Mouse (Mus musculus) right cerebral cortex, postnatal 36 days (tissue): ENCODE results near the gene Fermt2.
A peak's percentile ranks its signal among the peaks of the same experiment; 100 is the strongest.
"Not testable (repeated sequence)": the region's sequence is repeated elsewhere in the genome, so short reads cannot be mapped to it uniquely, and the experiment has no call there.

Source experiments
- DNase-seq, 2 experiments: peaks; one replicate each; pipeline ENCODE4 v3.0.0; 2022; ENCODE audit warnings: low spot score in 2 of 2, mixed read lengths in 1 of 2

The Fermt2 gene

DNA sequence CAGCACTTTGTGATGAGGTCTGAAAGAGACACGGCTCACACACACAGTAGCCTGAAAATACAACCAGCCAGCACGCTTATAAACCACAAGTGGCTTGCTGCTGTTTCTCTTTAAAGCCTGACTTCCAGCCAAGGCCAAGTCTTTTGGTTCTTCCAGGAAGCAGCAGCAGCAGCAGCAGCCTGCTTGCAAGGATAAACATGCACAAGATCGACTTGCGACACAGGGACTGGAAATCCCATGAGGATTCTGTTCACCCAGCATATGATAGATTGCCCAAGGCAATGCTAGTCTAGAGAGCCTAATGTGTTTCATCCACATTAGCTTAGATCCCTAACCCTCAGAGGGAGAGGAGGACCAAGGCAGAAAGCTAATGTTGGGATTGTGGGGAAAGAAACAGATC, 22.0 kb downstream of the Fermt2 start:
- no peak for DNase-seq

DNA sequence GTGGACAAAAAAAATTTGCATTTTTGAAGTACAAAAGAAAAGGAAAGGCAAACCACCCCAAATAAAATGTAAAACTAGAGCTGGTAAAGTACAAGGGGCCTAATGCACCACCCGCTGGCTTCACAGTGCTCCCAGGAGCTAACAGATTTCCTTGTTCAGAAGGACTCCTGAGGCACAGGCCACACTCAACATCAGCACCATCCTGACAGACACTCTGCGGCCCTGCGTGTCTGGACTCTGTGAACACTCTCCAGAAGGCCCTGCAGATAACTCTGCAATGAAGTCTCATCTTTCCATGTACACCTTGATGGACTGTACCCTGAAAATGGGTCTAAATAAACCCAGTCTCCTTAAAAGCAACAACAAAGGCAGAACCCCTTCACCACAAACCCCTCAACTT, 22.5 kb downstream of the Fermt2 start:
- DNase-seq = no peak

DNA sequence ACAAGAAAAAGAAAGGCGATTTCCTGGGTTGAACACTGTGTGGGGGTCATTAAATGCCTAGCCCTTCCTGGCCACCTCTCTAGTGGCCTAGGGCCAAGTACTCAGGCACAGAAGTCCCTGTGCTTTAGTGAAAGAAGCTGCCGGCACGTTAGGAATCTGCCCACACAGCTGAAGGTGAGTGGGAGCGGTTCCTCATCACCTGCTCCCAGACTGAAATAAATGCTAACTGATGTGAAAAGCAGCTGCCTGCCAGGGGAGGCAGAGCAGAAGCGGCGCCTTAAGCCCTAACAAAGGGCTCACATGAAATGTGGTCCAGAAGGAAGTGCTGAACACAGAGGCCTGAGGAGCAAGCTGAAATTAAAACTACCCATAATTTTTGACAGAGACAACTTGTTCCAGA, 22.9 kb downstream of the Fermt2 start:
- peak in 1 of 2 experiments; percentile 32 for DNase-seq

DNA sequence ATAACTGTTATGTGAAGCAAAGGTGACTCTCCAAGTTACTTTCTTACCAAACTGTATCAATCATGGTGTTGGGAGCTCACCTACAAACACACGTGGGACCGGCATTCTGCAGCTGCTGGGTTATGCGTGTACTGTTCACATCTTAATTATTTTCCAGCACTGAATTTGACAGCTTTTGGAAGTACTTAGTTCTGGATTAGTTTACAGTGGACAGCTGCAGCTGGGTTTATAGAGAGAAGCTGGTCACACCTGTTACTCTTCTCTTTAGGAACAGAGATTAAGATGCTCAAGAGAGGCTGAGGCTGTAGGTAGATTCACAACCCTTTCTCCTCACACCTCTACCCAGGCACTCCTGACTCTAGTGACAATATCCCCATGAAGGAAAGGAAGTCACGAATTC, 23.8 kb downstream of the Fermt2 start:
- DNase-seq = no peak

DNA sequence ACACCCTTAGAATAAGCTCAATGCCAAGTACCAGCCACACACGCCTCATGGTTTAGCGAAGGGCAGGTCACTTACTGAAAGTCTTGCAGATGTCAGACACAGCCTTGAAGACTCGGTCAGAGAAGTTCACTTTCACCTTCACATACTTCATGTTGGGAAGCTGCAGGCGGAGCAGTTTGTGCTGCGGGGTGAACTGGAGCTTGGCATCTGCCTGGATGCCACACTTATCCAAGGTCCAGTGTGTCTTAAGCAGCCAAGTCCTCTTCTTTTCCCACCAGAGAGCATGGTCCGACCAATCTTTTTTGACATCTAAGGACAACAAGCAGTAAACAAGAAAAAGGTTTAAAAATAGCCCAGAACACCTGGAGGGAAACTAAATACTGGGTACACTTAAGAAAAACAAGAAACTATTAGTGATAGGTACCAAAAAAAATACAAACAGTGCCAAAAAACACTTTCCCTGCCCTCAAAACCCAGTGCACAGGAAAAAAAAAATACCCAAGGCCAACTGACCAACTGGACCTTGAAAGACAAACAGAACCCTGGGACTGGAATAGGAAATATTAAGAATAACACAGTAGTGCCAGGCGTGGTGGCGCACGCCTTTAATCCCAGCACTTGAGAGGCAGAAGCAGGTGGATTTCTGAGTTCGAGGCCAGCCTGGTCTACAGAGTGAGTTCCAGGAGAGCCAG, 25.4 kb downstream of the Fermt2 start:
- DNase-seq = no peak

GRCm38 (mm10) chr14:45503934-45504333, 26.0 kb downstream of the Fermt2 start:
- no peak for DNase-seq

DNA sequence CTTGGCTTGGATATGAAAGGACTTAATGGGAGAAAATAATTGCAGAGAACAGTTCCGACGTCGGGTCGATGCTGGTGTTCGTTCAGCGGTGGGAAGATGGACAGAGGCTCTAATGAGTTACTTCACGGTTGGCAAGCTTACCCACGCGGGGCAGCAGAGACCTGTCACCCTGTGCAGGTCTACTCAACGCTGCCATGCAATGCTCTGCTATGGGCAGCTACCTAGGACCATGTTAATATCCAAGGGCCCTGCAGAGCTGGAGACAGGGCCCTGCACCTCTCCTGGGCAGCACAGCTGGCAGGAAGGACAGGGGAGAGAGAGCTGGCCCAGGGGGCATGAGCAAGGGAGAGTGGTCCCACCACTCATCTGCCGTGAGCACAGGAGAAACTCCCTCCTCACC, 29.9 kb downstream of the Fermt2 start:
- DNase-seq = no peak

- DNase-seq = no peak
Observed at GRCm38 (mm10) chr14:45497116-45497515, 32.8 kb downstream of the Fermt2 start.

- DNase-seq = not testable (repeated sequence)
Observed at GRCm38 (mm10) chr14:45495810-45496209, 34.1 kb downstream of the Fermt2 start.

DNA sequence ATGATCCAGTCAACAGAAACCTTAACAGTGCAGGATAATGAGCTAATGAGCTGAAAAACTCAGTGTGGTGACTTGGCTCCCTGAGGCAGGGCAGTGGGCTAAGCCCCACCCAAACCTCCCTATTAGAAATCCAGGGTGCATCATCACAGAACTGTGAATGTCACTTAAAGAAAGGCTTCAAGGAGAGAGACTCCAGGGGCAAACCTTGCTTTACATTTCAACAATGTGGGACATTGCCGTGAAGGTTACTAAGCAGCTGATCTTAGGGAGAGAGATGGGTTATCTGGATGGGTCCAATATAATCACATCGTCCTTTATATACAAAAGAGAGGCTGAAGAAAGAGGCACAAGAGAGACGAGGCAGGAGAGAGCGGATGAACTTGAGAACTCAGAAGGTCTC, 36.0 kb downstream of the Fermt2 start:
- DNase-seq = no peak

DNA sequence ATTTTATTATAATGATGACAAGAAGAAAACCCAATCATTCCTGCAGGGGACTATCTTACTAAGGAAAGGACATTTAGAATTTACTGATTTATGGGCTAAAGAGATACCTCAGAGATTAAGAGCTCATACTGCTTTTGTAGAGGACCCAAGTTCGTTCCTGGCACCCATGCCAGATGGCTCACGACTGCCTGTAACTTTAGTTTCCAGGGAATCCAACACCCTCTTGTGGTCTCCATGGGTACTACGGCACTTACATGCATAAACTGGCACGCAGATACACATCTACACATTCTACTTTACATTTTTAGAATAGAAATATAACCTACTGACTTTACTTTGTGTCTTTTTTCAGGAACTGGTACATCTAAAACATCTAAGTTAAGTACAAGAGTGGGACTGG, 37.2 kb downstream of the Fermt2 start:
- DNase-seq = no peak

DNA sequence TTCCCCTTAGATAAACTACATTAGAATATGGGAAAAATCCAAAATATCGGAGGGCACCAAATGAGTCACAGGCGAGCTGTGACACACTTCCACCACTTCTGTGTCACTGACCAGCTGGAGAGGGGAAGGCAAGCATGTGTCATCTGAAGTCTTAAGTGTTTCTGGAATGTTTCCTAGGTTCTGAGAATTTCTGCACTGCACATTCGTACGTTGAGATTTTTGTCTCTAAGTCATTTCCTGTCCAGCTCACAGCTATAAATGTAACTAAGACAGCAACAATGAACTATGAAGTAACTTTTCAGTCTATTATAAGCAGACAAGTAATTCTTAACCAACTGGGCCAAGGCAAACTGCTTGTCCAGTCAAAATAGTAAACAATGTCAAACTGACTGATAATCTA, 37.9 kb downstream of the Fermt2 start:
- DNase-seq = no peak

DNA sequence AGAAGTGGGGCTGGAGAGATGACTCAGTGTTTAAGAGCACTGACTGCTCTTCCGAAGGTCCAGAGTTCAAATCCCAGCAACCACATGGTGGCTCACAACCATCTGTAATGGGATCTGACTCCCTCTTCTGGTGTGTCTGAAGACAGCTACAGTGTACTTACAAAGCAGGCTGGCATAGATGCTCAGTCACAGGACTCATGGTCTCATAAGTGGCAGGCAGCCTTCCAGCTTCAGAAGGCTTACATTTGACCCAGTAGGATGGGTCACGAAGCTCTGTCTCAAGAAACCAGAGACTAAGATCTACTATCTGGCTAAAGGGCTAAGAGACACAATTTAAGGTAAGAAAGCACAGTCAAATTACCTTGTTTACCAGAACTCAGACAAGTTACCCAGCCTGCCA, 42.7 kb downstream of the Fermt2 start:
- DNase-seq = not testable (repeated sequence)

DNA sequence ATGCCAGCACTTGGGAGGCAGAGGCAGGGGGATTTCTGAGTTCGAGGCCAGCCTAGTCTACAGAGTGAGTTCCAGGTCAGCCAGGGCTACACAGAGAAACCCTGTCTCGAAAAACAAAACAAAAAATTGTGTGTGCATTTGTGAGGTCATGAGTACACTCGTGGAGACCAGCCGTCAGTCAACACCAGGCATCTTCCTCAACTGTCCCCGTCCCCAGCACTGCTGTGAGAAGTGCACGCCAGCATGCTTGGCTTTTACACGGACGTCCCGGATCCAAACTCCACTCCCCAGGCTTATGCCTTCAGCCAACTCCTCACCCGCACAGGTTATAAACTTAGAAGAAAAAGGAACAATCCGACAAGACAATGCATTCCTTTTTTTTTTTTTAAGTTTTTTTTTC, 46.6 kb downstream of the Fermt2 start:
- not testable (repeated sequence) for DNase-seq

DNA sequence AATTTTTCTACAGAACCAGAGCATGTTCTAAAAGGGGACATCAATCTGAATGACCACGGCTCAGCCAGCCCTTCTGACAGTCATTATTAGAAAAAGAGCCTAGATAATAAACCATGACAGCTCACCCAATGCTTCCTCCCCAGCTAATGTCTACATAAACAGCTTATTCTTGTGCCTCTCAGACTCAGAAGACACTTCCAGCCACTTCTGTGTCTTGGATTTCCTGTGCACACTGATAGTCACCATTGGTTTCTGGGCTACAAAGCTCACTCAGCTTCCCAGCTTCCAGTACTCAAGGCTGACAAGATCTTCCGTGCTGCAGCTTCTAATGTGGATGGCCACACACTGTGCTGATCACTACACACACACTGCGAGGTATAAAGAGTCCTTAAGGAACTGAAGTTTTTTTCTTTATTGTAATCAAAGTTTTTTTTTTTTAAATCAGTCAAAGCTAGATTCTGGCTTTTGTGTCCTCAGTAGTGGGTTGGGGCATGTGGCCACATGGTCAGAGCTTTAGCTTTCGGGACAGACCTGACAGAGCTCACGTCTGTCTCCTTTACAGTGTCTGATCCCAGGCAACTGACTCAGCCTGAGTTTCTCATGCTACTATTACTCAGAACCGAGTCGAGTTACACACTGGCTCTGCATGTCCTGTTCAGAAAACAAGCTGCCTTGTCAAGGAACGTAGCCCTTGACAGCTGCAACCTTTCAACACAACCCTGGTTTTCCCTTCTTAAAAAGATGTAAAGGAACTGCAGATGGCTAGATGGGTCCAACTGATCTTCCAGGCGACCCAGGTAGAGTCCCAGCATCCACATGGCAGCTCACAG, 50.7 kb downstream of the Fermt2 start:
- DNase-seq = no peak

DNA sequence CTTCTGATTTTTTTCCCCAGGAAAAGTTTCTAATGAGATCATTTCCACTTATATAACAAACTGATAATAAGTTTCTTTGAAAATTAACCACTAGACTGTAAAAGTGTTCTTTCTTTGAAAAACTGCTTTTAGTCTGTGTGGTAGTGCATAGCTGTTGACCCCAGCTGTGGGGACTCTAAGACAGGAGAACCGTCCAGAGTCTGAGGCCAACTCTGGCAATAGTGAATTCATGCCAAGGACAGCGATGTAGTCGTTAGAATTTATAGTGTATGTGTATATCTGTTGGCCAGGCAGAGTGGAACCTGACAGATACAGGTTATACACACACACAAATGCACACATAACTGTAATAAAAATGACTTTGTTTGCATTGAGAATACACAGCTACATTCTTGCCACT, 51.4 kb downstream of the Fermt2 start:
- no peak for DNase-seq

DNA sequence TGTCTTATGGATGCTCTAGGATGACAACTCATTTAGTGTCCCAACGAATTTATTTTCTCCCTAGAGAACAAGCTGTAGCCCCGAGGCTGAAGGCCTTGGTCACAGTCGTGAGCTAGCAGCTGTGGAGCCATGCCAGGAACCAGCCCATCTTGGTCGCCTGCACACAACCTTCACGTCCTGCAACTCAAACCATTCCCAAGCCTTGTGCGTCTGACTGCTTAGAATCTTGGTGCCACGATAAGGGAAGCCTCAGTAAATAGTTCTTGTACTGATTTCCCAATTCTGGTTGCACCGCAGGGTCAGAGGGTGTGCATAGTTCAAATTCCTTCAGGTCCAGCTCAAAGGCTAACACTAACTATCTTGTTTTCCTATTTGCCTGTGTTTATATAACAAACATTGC, 52.3 kb downstream of the Fermt2 start:
- DNase-seq = no peak

GRCm38 (mm10) chr14:45476990-45477389, 52.9 kb downstream of the Fermt2 start:
- DNase-seq = no peak

DNA sequence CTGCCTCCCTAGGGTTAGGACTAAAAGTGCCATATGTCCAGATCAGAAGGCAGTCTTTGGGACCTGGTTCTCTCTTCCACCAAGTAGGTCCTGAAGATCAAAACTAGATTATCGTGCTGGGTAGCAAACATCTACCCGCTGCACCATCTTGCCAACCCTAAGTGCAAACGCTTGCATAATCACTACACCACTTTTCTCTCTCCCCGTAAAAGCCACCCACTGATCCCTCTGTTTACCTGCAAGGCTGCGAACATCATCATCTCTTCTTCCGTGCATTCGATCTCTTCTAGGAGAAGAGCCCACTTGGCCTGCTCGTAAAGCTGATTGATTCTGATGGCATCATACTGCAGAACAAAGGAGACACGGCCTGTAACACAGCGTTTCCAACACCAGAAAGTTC, 57.4 kb downstream of the Fermt2 start:
- DNase-seq = no peak

- no peak for DNase-seq
Observed at GRCm38 (mm10) chr14:45469446-45469845, 60.5 kb downstream of the Fermt2 start.

DNA sequence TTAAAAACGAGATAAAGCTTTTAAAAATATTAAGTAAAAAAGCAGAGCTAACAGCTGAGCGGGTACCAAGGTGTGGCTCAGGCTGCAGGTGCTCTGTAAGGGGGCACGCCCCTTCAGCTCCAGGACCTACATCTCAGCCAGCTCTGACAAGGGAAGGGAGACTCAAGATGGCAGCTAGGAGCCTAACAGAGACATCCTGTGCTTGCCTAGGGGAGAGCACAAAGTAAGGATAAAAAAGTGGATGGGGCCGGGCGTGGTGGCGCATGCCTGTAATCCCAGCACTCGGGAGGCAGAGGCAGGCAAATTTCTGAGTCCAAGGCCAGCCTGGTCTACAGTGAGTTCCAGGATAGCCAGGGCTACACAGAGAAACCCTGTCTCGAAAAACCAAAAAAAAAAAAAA, 63.5 kb downstream of the Fermt2 start:
- DNase-seq = not testable (repeated sequence)

GRCm38 (mm10) chr14:45464036-45465035, 65.6 kb downstream of the Fermt2 start:
- DNase-seq = no peak
